Mouse (Mus musculus): ENCODE measurements around the gene Ssbp2.

- TF ChIP-seq CTCF (IDR thresholded peaks at IDR 0.05; ENCODE audit: borderline replicate concordance, insufficient read depth, low read depth, low read length): no peak
- no peak for TF ChIP-seq POLR2A (IDR thresholded peaks at IDR 0.05; ENCODE audit: borderline replicate concordance, insufficient read depth, low read length)
Observed at GRCm38 (mm10) chr13:91723736-91724119, 263.6 kb downstream of the Ssbp2 start.
